Mouse (Mus musculus): ENCODE data around the gene Zfp846. TPM values are rescaled to one million over a fixed set of nuclear protein-coding genes. Genes with fewer than 3 reads are reported as not detected.
"Not testable (repeated sequence)": the region's sequence is repeated elsewhere in the genome, so short reads cannot be mapped to it uniquely, and the experiment has no call there.

The Zfp846 gene
- polyA plus RNA-seq, 1 experiment from 2014 or later = 26.8 TPM

GRCm38 (mm10) chr9:20576591-20576990, 4.5 kb upstream of the Zfp846 start:
- Histone ChIP-seq H3K9ac (no peak overlapping the region), H3K4me3 (no peak overlapping the region), H3K4me2 (replicated peaks) (no peak overlapping the region), H3K27me3 (peaks cover 8% of the 10 kb centered on the region), H3K9me3 (no peaks in the 10 kb centered on the region), H3K36me3 (no peaks in the 10 kb centered on the region), H3K4me1 (no peaks in the 10 kb centered on the region), H3K27ac (no peak overlapping the region)
- ATAC-seq (ENCODE audit: insufficient number of reproducible peaks, insufficient read depth, low FRiP score, low TSS enrichment) = no peak
- 83% methylated on average over 2 of the region's 2 CpGs for WGBS

- ATAC-seq (ENCODE audit: insufficient number of reproducible peaks, insufficient read depth, low FRiP score, low TSS enrichment) = no peak
- Histone ChIP-seq H3K27ac (no peak overlapping the region), H3K4me1 (no peaks in the 10 kb centered on the region), H3K9ac (no peak overlapping the region), H3K4me3 (no peak overlapping the region), H3K4me2 (replicated peaks) (no peak overlapping the region), H3K27me3 (no peaks in the 10 kb centered on the region), H3K9me3 (no peaks in the 10 kb centered on the region), H3K36me3 (peaks cover 11% of the 10 kb centered on the region)
- 76% methylated on average over 6 of the region's 6 CpGs for WGBS
These were observed 20.2 kb downstream of the Zfp846 start for GRCm38 (mm10) chr9:20601270-20601669.

- H3K27ac ChIP-seq = no peak overlapping the region
- H3K27me3 ChIP-seq = no peaks in the 10 kb centered on the region
- H3K36me3 ChIP-seq = peaks cover 6% of the 10 kb centered on the region; the same call in 1 of the 2 replicates
- peak overlapping the region; percentile 67 for H3K4me2 ChIP-seq (replicated peaks)
- no peak for ATAC-seq (ENCODE audit: insufficient number of reproducible peaks, insufficient read depth, low FRiP score, low TSS enrichment)
- no peak overlapping the region for H3K9ac ChIP-seq
- H3K9me3 ChIP-seq = 0 out of 2 replicates have a peak, but pooled peaks cover 11% of the 10 kb centered on the region
- H3K4me1 ChIP-seq = no peaks in the 10 kb centered on the region
- WGBS = 92% methylated on average over 1 of the region's 1 CpGs
- no peak overlapping the region for H3K4me3 ChIP-seq
These were observed 25.2 kb downstream of the Zfp846 start for GRCm38 (mm10) chr9:20606269-20606668.

DNA sequence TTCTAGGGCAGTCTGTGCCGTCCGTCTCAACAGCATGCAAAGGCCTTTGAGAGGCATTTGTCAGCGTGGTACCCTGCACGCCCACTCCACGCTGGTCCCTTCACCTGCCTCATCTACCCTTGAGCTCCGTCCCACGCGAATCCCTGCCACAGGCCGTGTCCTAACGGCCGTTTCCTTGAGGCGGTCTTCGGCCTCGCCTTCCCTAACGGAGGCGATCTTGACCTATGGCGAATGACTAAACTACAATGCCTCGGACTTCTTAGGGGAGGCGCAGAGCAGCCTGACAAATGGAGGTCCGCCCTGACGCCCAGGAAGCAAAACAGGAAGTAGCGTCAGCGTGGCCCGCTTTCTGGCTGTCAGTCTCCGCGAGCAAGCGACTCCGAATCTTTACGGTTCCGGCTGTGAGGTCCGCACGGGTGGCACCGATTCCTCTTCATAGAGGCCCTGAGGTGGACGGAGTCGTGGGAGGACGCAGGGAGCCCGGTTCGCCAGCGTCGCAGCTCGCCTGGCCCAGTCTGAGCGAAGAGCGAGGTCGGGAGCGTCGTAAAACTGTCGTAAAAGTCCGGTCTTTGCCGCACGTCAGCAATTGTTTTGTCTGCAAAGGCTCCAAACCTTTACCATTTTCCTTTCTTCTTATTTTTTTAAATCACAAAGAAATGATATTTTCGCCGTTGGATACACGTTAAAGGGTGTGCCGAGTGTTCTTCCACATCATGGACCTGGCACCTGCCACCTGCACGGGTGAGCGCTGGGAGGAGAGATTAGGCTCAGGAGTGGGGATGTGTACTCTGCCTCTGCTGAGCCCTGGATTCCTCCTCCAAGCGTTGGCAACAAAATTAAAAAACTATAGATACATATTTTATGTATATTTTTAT, 26.2 kb downstream of the Zfp846 start:
- peak; percentile 81 for ATAC-seq (ENCODE audit: insufficient number of reproducible peaks, insufficient read depth, low FRiP score, low TSS enrichment)
- Histone ChIP-seq H3K4me3 (peak overlapping the region; percentile 64), H3K9ac (peak overlapping the region; percentile 74), H3K4me1 (no peaks in the 10 kb centered on the region), H3K27ac (peak overlapping the region; percentile 95), H3K9me3 (0 out of 2 replicates have a peak, but pooled peaks cover 11% of the 10 kb centered on the region), H3K36me3 (peaks cover 6% of the 10 kb centered on the region; the same call in 1 of the 2 replicates), H3K27me3 (no peaks in the 10 kb centered on the region), H3K4me2 (replicated peaks) (peak overlapping the region; percentile 67)
- WGBS = under 1% methylated on average over 57 of the region's 57 CpGs

GRCm38 (mm10) chr9:20609831-20610464, 28.9 kb downstream of the Zfp846 start:
- Histone ChIP-seq H3K27ac (no peak overlapping the region), H3K4me2 (replicated peaks) (no peak overlapping the region), H3K9ac (no peak overlapping the region), H3K4me3 (no peak overlapping the region), H3K9me3 (0 out of 2 replicates have a peak, but pooled peaks cover 11% of the 10 kb centered on the region), H3K36me3 (peaks cover 6% of the 10 kb centered on the region; the same call in 1 of the 2 replicates), H3K4me1 (no peaks in the 10 kb centered on the region), H3K27me3 (no peaks in the 10 kb centered on the region)
- ATAC-seq (ENCODE audit: insufficient number of reproducible peaks, insufficient read depth, low FRiP score, low TSS enrichment) = no peak
- WGBS = 85% methylated on average over 5 of the region's 5 CpGs

DNA sequence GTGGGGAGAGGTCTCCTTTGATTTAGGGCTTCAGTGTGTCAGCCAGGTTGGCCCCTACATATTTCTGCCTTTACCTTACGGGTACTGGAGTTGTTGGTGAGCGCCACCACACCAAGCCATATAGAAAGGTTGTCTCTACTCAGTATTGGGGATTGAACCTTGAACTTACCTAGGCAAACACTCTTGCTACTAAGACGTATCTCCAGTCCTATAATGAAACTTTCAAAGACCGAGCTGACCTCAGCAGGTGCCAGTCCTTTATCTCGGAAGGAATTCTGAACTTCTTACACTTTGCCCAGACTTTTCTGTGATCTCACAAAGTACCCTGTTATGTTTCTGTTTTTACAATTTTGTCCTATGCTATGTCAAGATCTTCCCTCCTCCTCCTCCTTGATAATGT, 30.9 kb downstream of the Zfp846 start:
- H3K4me1 ChIP-seq = no peaks in the 10 kb centered on the region
- no peak for ATAC-seq (ENCODE audit: insufficient number of reproducible peaks, insufficient read depth, low FRiP score, low TSS enrichment)
- H3K4me3 ChIP-seq = no peak overlapping the region
- peaks cover 10% of the 10 kb centered on the region; the same call in 1 of the 2 replicates for H3K36me3 ChIP-seq
- H3K27ac ChIP-seq = no peak overlapping the region
- H3K9me3 ChIP-seq = 0 out of 2 replicates have a peak, but pooled peaks cover 11% of the 10 kb centered on the region
- no peak overlapping the region for H3K9ac ChIP-seq
- H3K27me3 ChIP-seq = no peaks in the 10 kb centered on the region
- no peak overlapping the region for H3K4me2 ChIP-seq (replicated peaks)
- 84% methylated on average over 5 of the region's 5 CpGs for WGBS

- Histone ChIP-seq H3K27me3 (no peaks in the 10 kb centered on the region), H3K36me3 (0 out of 2 replicates have a peak, but pooled peaks cover 4% of the 10 kb centered on the region), H3K4me1 (no peaks in the 10 kb centered on the region), H3K9ac (no peak overlapping the region), H3K9me3 (no peaks in the 10 kb centered on the region), H3K4me3 (no peak overlapping the region), H3K27ac (no peak overlapping the region), H3K4me2 (replicated peaks) (no peak overlapping the region)
- no peak for ATAC-seq (ENCODE audit: insufficient number of reproducible peaks, insufficient read depth, low FRiP score, low TSS enrichment)
- 83% methylated on average over 2 of the region's 2 CpGs for WGBS
These were observed 35.6 kb downstream of the Zfp846 start for GRCm38 (mm10) chr9:20616685-20617084.

DNA sequence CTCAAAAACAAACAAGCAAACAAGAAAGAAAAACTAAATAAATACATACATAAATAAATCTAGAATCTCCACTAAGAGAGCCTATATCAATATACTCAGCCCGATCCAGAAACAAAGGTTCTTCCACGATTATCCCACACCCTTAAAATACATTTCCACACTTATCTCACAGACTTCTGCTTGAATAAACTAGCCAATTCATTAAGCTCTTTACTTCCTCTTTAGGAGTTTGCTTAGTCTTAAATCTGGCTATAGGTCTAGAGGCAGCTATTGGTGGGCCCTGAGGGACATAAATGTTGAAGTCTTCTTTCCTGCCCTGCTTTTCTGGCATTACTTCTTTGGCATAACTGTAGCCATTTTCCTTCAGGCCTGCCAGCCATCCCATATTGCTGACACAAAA, 50.2 kb downstream of the Zfp846 start:
- Histone ChIP-seq H3K27me3 (no peaks in the 10 kb centered on the region), H3K4me2 (replicated peaks) (no peak overlapping the region), H3K36me3 (peaks cover 2% of the 10 kb centered on the region; the same call in 1 of the 2 replicates), H3K9me3 (no peaks in the 10 kb centered on the region), H3K9ac (no peak overlapping the region), H3K4me3 (no peak overlapping the region), H3K27ac (no peak overlapping the region), H3K4me1 (no peaks in the 10 kb centered on the region)
- ATAC-seq (ENCODE audit: insufficient number of reproducible peaks, insufficient read depth, low FRiP score, low TSS enrichment) = no peak
- 93% methylated on average over 2 of the region's 2 CpGs for WGBS

DNA sequence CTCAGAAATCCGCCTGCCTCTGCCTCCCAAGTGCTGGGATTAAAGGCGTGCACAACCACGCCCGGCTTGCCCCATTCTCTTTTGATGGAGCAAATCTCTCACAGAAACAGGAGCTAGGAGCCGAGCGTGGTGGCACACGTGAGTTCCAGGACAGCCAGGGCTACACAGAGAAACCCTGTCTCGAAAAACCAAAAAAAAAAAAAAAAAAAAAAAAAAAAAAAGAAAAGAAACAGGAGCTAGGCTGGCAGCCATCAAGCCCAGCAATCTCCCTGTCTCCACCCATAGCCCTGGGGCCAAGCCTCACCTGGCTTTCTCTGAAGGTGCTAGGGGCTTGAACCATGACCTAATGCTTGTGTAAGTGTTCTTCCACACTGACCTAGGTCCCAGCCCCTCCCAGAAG, 54.6 kb downstream of the Zfp846 start:
- H3K4me1 ChIP-seq; H3K9me3 ChIP-seq; H3K27me3 ChIP-seq; H3K9ac ChIP-seq; H3K4me2 ChIP-seq (replicated peaks); ATAC-seq (ENCODE audit: insufficient number of reproducible peaks, insufficient read depth, low FRiP score, low TSS enrichment); H3K4me3 ChIP-seq; H3K27ac ChIP-seq: not testable (repeated sequence)
- H3K36me3 ChIP-seq = peaks cover 14% of the 10 kb centered on the region
- WGBS = 92% methylated on average over 8 of the region's 8 CpGs

GRCm38 (mm10) chr9:20636256-20636655, 55.2 kb downstream of the Zfp846 start:
- H3K4me3 ChIP-seq = no peak overlapping the region
- no peak for ATAC-seq (ENCODE audit: insufficient number of reproducible peaks, insufficient read depth, low FRiP score, low TSS enrichment)
- H3K27ac ChIP-seq = no peak overlapping the region
- WGBS = 83% methylated on average over 3 of the region's 3 CpGs
- no peak overlapping the region for H3K9ac ChIP-seq
- no peaks in the 10 kb centered on the region for H3K27me3 ChIP-seq
- no peaks in the 10 kb centered on the region for H3K9me3 ChIP-seq
- peaks cover 6% of the 10 kb centered on the region for H3K4me1 ChIP-seq
- no peak overlapping the region for H3K4me2 ChIP-seq (replicated peaks)
- peaks cover 14% of the 10 kb centered on the region for H3K36me3 ChIP-seq

DNA sequence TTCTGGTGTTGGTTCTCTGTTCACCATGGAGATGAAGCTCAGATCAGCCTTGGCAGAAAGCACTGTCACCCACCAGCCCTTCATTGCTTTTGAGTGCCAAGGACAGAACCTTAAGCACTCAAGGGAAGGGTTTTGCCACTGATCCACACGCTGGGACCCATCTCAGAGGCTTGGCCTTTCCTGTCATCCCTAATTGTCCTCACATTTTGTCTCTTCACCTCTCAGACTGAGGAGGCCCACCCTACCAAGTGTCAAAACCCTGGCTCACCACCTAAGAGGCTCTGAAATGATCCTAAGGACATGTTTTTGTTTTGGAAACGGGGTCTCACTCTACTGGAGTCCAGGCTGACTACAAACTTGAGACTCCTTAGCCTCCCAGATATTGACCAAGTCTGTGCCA, 55.7 kb downstream of the Zfp846 start:
- Histone ChIP-seq H3K27ac (no peak overlapping the region), H3K27me3 (no peaks in the 10 kb centered on the region), H3K9me3 (no peaks in the 10 kb centered on the region), H3K4me2 (replicated peaks) (no peak overlapping the region), H3K4me3 (no peak overlapping the region), H3K9ac (no peak overlapping the region), H3K36me3 (peaks cover 14% of the 10 kb centered on the region), H3K4me1 (peaks cover 10% of the 10 kb centered on the region)
- WGBS = 87% methylated on average over 2 of the region's 2 CpGs
- no peak for ATAC-seq (ENCODE audit: insufficient number of reproducible peaks, insufficient read depth, low FRiP score, low TSS enrichment)

- Histone ChIP-seq H3K4me3 (no peak overlapping the region), H3K9me3 (no peaks in the 10 kb centered on the region), H3K27me3 (no peaks in the 10 kb centered on the region), H3K27ac (no peak overlapping the region), H3K4me1 (peaks cover 12% of the 10 kb centered on the region), H3K4me2 (replicated peaks) (no peak overlapping the region), H3K36me3 (peaks cover 14% of the 10 kb centered on the region), H3K9ac (no peak overlapping the region)
- WGBS = 95% methylated on average over 19 of the region's 19 CpGs
- ATAC-seq (ENCODE audit: insufficient number of reproducible peaks, insufficient read depth, low FRiP score, low TSS enrichment) = no peak
These were observed 57.5 kb downstream of the Zfp846 start for GRCm38 (mm10) chr9:20638552-20638951.

All from embryonic facial prominence, embryonic 12.5 days (tissue).